1 mouse cellular context compared by ENCODE assay signal in the genomic region with DNA sequence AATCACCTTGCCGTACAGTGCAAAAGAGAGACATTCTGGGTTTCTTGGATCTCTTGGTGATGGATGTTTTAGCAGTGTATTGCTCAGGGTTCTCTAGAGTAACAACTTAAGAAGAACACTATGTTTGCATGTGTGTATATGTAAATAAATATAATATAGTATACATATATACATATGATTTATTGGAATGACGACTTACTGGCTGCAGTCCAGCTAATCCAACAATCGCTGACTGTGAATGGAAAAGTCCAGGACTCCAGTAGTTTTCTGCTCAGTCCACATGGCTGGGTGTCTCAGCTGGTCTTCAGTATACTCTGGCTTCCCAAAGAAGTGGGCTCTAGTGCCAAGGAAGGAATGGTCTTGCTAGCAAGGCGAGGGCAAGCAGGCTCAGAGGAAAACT.
TF ChIP-seq lines count a peak whose summit lies in the region.

No protein-coding gene starts in this region.

TF ChIP-seq in CH12.LX, 34 proteins besides CTCF, POLR2A, EP300 and RAD21 (continued from another document):
- TF ChIP-seq MAX (IDR thresholded peaks at IDR 0.05; ENCODE audit: low read length) (no peak), ETS1 (conservative IDR thresholded peaks at IDR 0.05; ENCODE audit: low read depth, low read length) (no peak), NRF1 (IDR thresholded peaks at IDR 0.05; ENCODE audit: low read depth, low read length) (no peak), POLR2AphosphoS2 (IDR thresholded peaks at IDR 0.05; ENCODE audit: low read depth, low read length) (no peak), ZC3H11A (IDR thresholded peaks at IDR 0.05; ENCODE audit: low read depth, low read length) (no peak), MYC (IDR thresholded peaks at IDR 0.05; ENCODE audit: low read depth, low read length) (no peak), IRF4 (IDR thresholded peaks at IDR 0.05; ENCODE audit: low read depth, low read length) (no peak), E2F4 (IDR thresholded peaks at IDR 0.05; ENCODE audit: insufficient replicate concordance, low read depth, low read length) (no peak), CHD2 (IDR thresholded peaks at IDR 0.05; ENCODE audit: low read length) (no peak), CHD1 (IDR thresholded peaks at IDR 0.05; ENCODE audit: low read depth, low read length) (no peak)
TF ChIP-seq in CH12.LX: peak in this region for 0.
